Mouse (Mus musculus): ENCODE measurements around the gene Gm5741.

DNA sequence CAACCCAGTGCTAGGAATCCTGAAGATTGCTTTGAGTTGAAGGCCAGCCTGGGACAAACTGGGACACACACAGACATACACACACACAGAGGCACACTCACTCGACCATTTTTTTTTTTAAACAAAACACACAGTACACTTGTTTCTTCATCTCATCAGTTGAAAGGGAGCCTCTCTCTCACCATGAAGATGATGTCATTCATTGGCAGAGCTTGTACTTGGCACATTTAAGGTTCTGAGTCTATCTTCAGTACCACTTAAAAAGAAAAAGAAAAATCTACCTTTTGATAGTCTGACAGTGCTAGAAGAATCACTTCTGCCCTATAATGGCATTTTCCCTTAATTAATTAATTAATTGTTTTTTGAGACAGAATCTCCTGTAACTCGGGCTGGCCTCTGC, 21.0 kb upstream of the Gm5741 start:
- TF ChIP-seq CTCF (IDR thresholded peaks at IDR 0.05; ENCODE audit: extremely low read depth, insufficient read depth, insufficient read length, insufficient replicate concordance), result no peak
- TF ChIP-seq POLR2A (IDR thresholded peaks at IDR 0.05; ENCODE audit: low read depth, low read length), result no peak

Data from spleen, adult 2 months (tissue).